Mouse (Mus musculus) MN1 (cell line): Measurements from ENCODE around the gene Sp3.
A peak's percentile ranks its signal among the peaks of the same experiment; 100 is the strongest.
"Not testable (repeated sequence)": the region's sequence is repeated elsewhere in the genome, so short reads cannot be mapped to it uniquely, and the experiment has no call there.

Experiments
- DNase-seq: peaks from one replicate; pipeline ENCODE4 v3.0.0-alpha.2; 2016; ENCODE audit warnings: low spot score

The Sp3 gene

DNA sequence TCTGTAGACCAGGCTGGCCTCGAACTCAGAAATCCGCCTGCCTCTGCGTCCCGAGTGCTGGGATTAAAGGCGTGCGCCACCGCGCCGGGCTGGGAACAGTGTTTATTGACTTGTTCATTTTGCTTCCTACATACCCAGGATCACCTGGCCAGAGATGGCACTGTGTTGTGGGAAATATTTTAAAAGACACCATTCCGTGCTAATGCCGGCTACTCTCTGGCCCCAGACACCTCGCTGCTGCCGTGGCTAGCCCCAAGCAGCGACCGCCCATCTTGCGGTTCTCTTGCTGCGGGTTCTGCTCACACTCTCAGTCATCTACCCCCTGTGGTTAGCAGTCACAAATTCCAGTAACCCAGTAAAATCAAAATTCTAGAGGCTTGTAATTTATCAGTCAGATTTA, 12.3 kb upstream of the Sp3 start:
- no peak for DNase-seq

DNA sequence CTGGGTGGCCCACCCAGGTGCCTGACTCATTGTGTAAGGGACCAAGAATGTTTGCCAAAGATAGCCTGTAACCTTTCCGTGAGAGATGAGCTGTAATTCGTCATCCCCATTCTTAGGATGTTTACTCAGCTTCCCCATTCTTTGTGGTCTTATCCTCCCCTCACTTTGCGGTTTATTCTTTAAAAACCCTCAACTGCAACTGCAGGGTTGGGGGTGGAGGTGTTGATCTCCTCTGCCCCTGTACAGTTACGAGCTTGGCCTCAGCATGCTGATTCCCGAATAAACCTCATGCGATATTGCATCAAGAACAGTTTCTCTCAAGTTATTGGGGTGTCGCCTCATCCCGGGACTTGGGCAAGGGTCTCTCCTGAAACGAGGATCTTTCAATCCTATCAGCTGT, 8.7 kb upstream of the Sp3 start:
- DNase-seq: not testable (repeated sequence)

DNA sequence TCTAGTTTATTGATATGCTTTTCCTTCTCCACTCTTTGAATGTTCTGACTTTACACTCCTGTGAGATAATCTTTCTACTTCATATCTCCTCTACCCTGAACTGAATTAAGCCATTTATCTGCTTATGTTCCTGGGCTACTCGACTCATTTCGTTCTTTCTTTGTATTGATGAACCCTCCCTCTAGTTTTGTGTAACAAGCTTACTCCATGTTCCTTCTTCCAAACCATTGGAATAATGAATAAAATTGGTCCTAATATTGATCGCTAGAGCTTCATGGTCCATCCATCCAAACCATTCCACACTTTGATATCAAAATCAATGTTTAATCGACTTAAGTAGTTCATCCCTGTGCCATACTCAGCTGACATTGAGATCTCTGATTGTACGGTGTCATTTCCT, 6.4 kb upstream of the Sp3 start, which contains the start of gene Gm11084:
Gm11084 (minus strand) TSS at position 101 of the 400 bp plus-strand sequence.
- no peak for DNase-seq

DNA sequence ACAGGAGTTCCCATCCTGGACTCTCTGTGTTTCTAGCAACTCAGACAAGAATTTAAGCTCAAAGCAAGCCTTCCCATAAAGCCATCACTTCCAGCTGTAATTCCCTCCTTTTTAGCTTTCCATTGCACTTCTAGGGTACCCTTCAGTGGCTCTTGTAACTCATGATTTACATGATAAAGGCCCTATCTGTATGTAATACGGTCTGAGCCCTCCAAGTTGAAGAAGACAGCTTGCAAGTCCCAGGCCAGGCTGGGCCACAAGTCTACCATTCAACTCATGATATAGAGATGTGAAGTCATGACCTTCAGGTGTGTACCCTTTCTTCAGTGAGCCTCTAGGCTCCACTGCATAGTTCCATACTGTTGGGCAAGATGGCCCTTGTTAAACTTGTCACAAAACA, 5.3 kb upstream of the Sp3 start:
- DNase-seq: no peak

DNA sequence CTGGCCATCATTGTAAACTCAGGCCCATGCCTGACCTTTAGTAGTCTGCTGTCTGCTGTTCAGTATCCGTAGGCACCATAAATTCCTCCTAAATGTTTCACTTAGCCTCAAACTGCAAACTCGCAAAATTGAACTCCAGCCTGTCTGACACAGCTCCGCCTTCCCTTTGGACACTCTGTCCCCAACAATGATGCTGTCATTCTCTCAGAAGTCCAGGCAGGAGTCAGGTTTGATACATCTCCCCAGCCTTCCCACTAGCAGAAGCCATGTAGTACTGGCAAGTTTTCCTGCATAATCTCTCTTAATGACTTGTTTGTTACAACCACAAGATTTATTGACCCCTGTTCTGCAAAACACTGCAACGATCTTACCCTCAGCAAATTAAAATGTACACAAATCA, 4.6 kb upstream of the Sp3 start:
- no peak for DNase-seq

DNA sequence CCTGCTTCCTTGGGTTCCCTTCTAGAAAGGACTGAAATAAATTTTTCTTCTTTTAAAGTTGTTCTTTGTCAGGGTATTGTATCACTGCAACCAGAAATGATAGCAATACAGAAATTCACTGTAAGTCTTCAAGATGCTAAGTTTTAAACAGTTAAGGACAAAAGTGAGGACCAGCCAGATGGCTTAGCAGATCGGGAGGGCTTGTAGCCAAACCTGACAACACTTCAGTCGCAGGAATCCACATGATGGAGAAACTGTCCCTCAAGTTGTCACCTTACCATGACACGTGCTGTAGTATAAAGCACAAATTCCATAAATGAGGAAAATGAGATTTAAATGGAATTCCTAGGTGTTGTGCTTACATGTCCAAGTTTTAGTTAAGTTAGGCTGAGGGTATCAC, 3.0 kb upstream of the Sp3 start:
- no peak for DNase-seq

DNA sequence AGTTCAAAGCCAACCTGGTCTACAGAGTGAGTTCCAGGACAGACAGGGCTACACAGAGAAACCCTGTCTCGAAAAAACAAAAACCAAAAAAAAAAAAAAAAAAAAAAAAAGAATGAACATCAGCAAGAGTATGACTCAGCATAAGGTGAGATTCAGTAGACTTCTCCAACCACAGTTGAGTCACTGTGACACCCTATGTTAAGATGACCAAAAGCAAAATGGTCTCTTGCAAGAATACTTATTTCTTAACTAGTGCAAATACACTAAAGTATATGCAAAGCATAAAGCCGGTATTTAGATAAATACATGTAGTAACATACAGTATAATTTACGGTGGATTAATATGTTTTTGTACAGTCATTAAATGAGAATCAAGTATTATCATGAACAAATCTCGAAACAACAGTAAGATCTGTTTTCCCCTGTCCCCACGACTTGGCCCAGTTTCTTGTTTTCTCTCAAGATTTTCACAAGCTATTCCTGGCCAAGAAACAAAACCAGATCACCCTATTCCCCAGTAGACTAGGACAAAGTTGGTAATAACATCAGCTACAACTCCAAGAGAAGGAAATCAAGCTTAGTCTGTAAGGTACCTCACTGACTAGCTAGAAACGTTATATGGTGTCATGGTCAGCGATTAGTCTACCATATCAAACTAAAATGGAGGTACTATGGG, 2.0 kb upstream of the Sp3 start:
- DNase-seq: no peak

DNA sequence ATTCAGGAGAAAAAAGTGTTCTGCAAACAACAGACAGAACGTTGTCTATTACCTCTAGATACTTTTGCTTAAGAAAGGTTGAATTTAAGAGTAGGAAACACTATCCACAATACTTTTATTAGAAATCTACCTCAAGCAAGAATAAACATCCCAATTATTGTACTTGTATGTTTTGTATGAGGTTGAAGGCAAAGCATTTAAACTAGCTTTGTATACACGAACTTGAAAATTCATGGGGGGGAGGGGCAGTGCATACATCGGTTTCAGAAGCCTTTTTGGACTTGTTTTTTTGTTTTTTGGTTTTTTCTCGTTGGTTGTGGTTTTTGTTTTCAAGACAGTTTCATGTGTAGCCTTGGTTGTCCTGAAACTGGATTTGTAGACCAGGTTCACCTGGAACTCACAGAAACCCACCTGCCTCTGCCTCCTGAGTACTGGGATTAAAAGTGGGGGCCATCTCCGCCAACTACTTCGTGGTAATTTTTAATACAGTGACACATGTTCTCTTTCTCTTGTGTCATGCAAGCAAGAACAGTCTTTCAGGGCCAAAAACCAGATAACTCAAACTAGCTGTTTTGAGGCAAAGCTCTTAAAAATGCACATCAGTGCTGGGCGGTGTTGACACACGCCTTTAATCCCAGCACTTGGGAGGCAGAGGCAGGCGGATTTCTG, 1.3 kb upstream of the Sp3 start:
- no peak for DNase-seq

DNA sequence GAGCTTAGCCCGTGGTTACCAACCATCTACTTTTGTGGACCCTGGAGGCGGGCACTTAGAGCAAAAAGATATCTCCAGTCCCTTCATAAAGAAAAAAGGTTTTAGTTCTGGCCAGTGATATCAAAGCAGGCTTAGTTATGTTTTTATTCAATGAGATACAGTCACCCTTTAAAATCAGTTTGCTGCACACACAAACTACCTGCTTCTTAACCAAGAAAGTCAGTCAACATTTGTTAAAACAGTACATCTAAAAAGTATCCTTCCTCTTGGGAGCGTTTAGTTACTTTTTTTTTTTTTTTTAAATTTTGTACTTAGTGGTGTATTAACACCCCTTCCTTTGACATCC, 802 bp upstream of the Sp3 start:
- no peak for DNase-seq

DNA sequence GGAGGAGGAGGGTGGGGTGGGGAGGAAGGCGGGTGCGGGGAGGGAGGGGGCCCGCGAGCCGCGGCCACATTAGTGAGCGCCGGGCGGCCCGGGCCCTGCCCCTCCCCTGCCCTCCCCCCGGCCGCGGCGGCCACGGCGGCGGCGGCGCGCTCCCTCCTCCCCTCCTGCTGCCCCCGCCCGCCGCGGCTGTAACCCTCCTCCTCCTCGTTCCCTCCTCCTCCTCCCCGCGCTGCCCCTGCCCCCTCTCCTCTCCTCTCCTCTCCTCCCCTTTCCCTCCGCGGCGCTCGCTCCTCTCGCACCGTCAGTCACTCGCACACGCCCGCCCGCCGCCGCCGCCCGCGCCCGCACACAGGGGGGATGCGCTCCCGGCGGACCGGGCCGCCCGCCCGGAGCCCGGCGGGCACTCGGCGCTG, 581 bp downstream of the Sp3 start:
- peak; percentile 77 for DNase-seq

DNA sequence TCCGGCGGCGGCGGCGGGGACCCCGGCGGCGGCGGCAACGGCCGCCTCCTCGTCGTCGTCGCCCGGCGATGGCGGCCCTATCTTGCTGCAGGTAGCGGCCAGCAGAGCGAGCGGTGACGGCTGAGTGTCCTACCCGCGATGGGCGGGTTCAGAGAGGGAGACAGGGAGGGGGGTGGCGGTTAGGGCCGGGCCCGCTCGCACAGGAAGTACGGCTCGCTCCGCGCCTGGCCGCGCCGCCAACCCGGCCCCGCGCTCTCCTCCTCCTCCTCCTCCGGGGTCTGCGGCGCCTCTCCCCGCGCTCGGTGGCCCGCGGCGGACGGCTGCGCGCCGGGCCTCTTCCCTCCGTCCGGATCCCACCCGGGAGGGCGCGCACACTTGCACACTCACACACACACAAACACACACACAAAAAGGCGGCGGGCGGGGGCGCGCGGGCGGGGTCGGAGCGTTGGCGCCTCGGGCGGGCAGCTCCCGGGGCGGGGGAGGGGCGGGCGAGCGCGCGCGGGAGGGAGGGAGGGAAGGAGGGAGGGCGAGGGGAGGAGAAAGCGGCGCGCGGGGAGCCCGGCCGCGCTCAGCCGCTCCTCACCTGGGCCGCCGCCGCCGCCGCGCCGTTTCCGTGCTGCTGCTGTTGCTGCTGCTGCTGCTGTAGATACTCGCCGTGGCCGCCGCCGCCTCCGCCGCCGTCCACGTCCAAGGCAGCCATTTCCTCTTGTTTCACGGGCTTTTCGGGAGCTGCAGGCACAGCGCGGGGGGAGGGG, 1.2 kb downstream of the Sp3 start:
- DNase-seq: peak; percentile 90

DNA sequence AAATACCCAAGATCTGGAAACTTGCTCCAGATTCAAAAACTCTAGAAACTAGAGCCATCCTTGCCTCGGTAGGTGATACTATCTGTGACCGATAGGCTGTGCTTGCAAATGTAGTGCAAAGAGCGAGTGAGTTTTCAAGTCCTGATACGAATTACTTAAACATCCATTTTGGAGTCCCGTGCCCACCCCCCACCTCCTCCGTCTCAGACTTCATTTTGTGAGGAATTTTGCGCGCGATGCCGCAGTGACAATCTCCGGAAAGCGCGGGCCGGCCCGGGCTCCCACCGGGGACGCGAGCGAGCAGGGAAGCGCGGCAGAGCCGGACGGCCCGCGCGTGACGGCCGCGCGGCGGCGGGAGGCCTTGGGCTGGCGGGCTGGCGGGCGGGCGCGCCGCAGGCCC, 1.8 kb downstream of the Sp3 start:
- peak; percentile 76 for DNase-seq

DNA sequence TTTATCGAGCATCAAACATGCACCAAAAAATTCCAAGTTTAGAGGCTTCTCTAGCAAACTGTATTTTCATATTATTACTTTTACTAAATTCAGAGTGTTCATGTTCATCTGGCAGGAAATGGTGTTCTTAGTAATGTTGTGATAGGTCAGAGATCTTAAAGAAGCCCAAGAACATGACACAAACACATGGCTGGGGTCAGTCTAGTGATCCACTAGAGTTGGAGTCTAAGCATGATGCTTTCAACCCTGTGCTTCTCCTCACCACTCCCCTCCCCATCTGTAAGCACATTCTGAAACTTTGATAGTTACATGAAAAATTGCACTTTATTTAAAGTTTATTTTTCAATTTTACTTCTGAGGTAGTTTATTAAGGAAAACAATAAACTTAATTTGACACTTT, 3.0 kb downstream of the Sp3 start:
- DNase-seq: no peak

DNA sequence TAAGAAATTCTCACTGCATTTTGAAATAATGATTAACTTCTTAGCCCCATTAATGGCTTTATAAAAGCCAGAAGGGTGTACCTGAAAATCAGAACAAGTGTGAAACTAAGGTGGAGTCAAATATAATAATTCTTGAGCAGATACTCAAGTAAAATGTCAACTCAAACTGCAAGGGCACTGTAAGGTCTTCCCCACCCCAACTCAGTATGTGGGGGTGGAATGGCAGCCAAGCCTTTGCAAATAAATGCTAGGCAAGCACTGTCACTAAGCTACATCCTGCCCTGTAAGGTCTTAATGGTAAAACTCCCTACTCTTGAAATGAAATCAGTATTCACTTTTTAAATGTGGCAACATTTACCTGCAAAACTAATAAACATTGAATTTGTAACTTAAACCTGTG, 4.2 kb downstream of the Sp3 start:
- no peak for DNase-seq

DNA sequence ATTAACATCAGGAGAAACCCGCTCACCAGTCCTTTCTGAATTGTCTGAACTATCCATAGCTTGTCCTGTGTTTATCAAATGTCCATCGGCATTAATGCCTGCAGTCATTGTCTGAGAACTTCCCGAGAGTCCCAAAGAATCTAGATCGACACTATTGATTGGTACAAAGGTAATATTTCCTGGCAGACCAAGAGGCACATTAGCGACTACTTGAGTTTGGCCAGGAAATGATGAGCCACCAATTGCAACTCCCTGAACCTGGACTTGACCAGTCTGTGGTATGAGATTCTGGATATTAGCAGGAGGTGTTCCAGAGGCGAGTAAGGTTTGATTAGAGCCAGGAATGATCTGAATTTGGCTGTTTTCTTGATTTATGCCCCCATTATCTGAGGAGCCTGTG, 9.4 kb downstream of the Sp3 start:
- no peak for DNase-seq

DNA sequence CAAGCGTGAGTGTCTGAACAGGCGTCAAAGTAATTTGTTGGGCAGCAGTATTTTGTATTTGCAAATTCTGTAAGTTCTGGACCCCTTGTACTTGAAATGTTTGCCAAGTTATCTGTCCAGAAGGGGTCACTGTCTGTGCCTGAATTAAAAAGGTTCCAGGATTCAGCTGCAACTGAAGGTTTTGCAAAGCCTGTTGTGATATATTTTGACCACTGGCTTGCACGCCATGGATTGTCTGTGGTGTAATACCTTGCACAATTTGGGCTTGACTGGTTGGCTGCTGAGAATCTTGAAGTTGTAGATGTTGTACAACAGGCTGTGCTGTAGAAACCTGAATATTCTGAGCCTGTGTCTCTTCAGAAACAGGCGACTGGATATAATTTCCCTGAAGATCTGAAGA, 9.9 kb downstream of the Sp3 start:
- DNase-seq: no peak

DNA sequence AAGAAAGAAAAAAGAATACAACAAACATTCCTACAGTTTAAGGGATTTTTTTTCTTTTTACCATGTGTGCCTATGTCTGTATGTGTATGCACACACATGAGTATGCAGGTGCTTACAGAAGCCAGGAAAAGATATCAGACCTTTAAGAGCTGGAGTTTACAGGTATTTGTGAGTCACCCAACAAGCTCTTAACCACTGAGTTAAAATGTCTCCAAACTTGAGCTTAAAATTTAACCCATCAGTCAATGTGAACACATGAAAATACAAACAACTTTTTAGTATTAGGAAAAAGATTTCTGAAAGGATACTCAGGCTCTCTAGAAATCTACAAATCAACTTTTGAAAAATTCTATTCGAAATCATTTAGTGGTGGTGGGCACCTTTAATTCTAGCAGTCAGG, 11.7 kb downstream of the Sp3 start:
- no peak for DNase-seq

DNA sequence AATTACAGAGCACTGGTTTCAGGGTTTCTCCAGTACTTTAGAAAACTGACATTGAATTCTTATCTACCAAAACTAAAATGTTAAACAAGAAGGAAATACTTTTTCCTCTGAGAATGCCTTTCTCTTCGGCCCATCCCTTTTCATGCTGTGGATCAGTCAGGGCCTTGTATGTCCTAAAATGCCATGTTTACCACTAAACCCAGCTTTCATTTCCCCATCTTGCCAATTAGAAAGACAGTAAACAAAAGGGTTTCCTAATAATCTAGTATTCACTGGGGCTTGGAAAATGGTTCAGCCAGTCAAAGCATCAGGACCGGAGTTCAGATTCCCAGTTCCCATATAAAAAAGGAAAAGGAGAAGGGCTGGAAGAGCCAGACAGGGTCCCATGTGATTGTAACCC, 14.8 kb downstream of the Sp3 start:
- no peak for DNase-seq

DNA sequence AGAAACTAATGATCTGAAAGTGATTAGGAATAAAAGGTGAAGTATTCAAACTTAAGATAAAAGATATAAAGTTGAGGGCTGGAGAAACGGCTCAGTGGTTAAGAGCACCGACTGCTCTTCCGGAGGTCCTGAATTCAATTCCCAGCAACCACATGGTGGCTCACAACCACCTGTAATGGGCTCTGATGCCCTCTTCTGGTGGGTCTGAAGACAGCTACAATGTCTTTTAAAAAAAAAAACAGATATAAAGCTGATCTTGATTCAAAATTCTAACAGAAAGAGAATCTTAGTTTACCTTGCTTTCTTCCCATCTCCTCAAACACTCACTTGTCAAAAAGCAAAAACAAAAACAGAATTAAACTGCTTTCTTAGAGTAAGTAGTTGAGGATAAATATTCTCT, 23.8 kb downstream of the Sp3 start:
- no peak for DNase-seq

DNA sequence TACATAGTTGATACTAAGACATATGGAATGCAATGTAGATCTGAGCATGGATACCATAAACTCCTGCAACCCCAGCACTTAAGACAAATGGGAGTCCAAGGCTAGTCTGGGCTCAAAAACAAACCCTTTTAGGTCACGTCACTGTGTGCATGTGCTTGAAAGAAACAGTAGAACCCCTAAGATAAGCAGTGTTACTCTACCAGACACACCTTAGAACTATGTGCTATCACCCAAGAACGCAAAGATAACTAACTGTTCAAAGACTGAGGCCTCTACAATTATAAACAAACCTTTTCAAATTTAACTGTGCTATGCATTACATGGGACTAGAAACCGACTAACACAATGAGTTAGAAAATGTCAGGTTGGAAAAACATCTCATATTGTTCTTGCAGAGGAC, 27.3 kb downstream of the Sp3 start:
- no peak for DNase-seq

DNA sequence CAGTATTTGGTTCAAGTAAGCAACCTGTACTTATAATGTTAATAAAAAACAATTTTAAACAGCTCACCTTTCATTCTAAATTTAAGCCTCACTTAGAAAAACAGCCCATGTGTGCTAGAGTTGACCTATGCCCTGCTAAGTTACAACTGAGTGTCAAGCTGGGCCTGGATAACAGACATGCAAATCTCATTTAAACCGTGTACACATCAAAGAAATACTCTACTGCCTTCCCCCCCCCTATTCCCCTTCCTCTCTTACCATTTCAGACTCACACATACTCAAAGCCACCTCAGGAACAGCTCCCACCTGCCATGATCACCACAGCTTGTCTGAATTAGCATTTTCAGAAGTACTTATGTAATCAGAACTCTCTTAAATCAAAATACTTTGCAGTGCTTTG, 44.3 kb downstream of the Sp3 start:
- DNase-seq: no peak

DNA sequence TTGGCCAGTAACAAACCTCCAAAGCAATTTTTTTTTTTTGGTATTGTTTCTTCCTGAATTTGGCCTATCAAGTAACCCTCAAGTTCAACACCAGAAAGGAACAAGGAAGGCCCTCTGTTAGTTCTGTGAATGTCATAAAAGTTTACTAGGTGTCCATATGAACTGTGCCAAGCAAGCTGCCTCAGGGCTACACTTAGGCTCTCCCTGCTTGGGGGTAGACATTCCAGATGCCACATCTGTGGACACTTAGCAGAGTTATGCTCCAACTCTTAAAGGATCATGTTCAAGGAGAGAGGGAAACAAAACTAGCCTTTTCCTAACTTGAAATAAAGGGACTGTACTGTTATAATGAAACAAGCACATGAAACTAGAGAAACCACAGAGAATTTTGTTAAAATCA, 48.1 kb downstream of the Sp3 start:
- no peak for DNase-seq

DNA sequence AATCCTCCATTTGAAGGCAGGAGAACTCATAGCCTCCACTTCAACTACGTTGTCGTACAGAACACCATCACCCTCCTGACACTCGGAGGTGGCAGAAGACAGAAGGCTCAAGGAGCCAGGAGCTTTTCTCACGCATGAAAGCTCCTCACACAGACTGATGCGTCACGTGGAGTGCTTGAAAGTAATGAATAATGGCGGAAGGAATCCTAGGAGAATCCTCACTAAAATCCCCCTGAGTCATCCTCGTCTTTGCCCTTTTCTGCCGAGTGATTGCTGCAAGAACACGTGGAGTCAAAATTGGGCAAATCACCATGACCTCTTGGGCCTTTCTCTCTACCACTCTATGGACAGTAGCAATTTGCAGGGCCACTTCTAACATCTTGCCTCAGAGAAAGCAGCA, 55.3 kb downstream of the Sp3 start:
- no peak for DNase-seq

DNA sequence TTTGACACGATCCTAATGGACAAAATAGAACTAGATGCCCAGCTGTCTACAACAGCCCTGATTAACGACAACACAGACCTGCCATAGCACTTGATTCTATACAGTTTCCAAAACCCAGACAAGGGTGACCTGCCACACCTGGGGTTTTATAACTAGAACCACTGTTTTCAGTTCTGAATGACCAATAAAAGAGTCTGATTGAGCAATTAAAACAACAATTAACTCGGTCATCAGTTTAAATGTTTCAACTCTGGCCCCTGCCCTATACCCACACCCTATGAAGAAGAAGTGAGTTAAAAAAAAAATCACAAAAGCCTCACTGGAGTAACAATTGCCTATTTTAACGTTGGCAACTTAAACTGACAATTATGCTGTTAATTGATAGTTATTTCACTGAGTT, 64.1 kb downstream of the Sp3 start:
- no peak for DNase-seq
